Mouse (Mus musculus) layer of hippocampus, adult 2 months (tissue): ENCODE data around the gene Irf4. TPM values are rescaled to one million over a fixed set of nuclear protein-coding genes. Genes with fewer than 3 reads are reported as not detected.

Experiments used
- DNase-seq, 2 experiments: peaks; one replicate each; pipeline ENCODE4 v3.0.0; 2022; ENCODE audit warnings: low spot score in 2 of 2
- H3K27ac ChIP-seq: fragments of 200-600 bp; 2 replicates; pipeline ENCODE4 v1.8.1; 2022
- H3K4me3 ChIP-seq: fragments of 200-600 bp; 2 replicates; pipeline ENCODE4 v1.8.1; 2022; ENCODE audit warnings: mild to moderate bottlenecking
- CTCF ChIP-seq: fragments of 200-600 bp; conservative IDR thresholded peaks from 2 replicates; pipeline ENCODE4 v1.8.1; 2022; ENCODE audit warnings: antibody characterized with exemption, mild to moderate bottlenecking, moderate library complexity
- total RNA-seq, 2 experiments: library from RNA; stranded (reverse); gene quantifications; 2 replicates each; pipeline ENCODE4 v1.2.3; 2021

Irf4 gene
- total RNA-seq, 2 experiments from 2014 or later, result 0.13 to 0.47 TPM

- Histone ChIP-seq H3K27ac (no peak overlapping the region), H3K4me3 (no peak overlapping the region)
- TF ChIP-seq CTCF, result no peak
- no peak for DNase-seq
These were observed 24.2 kb upstream of the Irf4 start for GRCm38 (mm10) chr13:30724691-30725271.

- H3K27ac ChIP-seq, result no peak overlapping the region
- H3K4me3 ChIP-seq, result no peak overlapping the region
- DNase-seq, result no peak
- no peak for TF ChIP-seq CTCF
These were observed 22.1 kb upstream of the Irf4 start for GRCm38 (mm10) chr13:30726879-30727278.

- H3K27ac ChIP-seq, result no peak overlapping the region
- no peak for TF ChIP-seq CTCF
- H3K4me3 ChIP-seq, result no peak overlapping the region
- DNase-seq, result no peak
These were observed 20.9 kb upstream of the Irf4 start for GRCm38 (mm10) chr13:30728155-30728554.

- H3K27ac ChIP-seq, result no peak overlapping the region
- no peak overlapping the region for H3K4me3 ChIP-seq
- DNase-seq, result no peak
- peak; percentile 71 for TF ChIP-seq CTCF
These were observed 19.8 kb upstream of the Irf4 start for GRCm38 (mm10) chr13:30729245-30729644.

GRCm38 (mm10) chr13:30730104-30730793 lies 18.8 kb upstream of the Irf4 start:
- no peak for DNase-seq
- H3K27ac ChIP-seq, result no peak overlapping the region
- no peak overlapping the region for H3K4me3 ChIP-seq
- TF ChIP-seq CTCF, result no peak

GRCm38 (mm10) chr13:30732709-30733445 lies 16.1 kb upstream of the Irf4 start:
- no peak overlapping the region for H3K27ac ChIP-seq
- H3K4me3 ChIP-seq, result no peak overlapping the region
- no peak for TF ChIP-seq CTCF
- no peak for DNase-seq

GRCm38 (mm10) chr13:30736721-30737120 lies 12.3 kb upstream of the Irf4 start:
- no peak for TF ChIP-seq CTCF
- no peak overlapping the region for H3K27ac ChIP-seq
- DNase-seq, result no peak

GRCm38 (mm10) chr13:30737257-30737656 lies 11.8 kb upstream of the Irf4 start:
- no peak overlapping the region for H3K27ac ChIP-seq
- H3K4me3 ChIP-seq, result no peak overlapping the region
- DNase-seq, result no peak
- TF ChIP-seq CTCF, result no peak

More at GRCm38 (mm10) chr13:30736721-30737120, 12.3 kb upstream of the Irf4 start:
- no peak overlapping the region for H3K4me3 ChIP-seq

GRCm38 (mm10) chr13:30738310-30738840 lies 10.7 kb upstream of the Irf4 start:
- no peak overlapping the region for H3K4me3 ChIP-seq
- TF ChIP-seq CTCF, result no peak

GRCm38 (mm10) chr13:30741172-30741571 lies 7.9 kb upstream of the Irf4 start:
- H3K27ac ChIP-seq, result no peak overlapping the region
- TF ChIP-seq CTCF, result no peak
- H3K4me3 ChIP-seq, result no peak overlapping the region
- DNase-seq, result no peak

More at GRCm38 (mm10) chr13:30738310-30738840, 10.7 kb upstream of the Irf4 start:
- no peak for DNase-seq
- H3K27ac ChIP-seq, result no peak overlapping the region

GRCm38 (mm10) chr13:30742411-30742970 lies 6.5 kb upstream of the Irf4 start:
- TF ChIP-seq CTCF, result no peak
- no peak overlapping the region for H3K4me3 ChIP-seq
- no peak overlapping the region for H3K27ac ChIP-seq
- no peak for DNase-seq

GRCm38 (mm10) chr13:30745121-30745520 lies 3.9 kb upstream of the Irf4 start:
- TF ChIP-seq CTCF, result no peak
- Histone ChIP-seq H3K27ac (no peak overlapping the region), H3K4me3 (no peak overlapping the region)
- DNase-seq, result no peak

GRCm38 (mm10) chr13:30747068-30747467 lies 2.0 kb upstream of the Irf4 start:
- H3K4me3 ChIP-seq, result no peak overlapping the region
- H3K27ac ChIP-seq, result no peak overlapping the region
- no peak for DNase-seq
- TF ChIP-seq CTCF, result no peak
